22 mouse cellular contexts compared by ENCODE assay signal in the genomic region with DNA sequence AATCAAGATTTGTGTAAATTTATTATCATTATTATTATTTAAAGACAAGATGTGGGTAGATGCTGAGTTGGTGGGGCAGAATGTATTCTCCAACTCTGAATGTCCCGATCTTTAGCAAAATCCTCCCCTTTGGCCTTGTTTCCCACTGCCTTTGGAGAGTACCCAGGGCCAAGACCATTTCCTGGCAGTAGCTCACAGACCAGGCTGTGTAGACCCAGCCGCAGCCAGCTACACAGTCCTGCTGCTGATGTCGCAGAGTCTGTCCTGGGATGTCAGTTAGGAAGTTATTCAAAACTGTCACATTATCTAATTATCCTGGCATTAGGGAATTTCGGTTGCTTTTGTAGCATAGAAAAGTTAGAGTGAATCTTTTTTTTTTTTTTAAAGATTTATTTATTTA.
DNase-seq lines count a peak whose midpoint lies in the region; ATAC-seq lines count a peak whose summit lies in the region.
"Had no signal": no experiment of that assay in that cellular context is flagged by ENCODE, and none has a peak within 500 bp of the region (broad histone marks: within the 10 kb centered on the region; RNA-seq: fewer than 3 reads in every experiment).

No protein-coding gene starts in this region.

- peaks cover 13% of the 10 kb centered on the region; the same call in 1 of the 2 replicates for H3K4me1 ChIP-seq in midbrain, embryonic 11.5 days (ENCODE audit: control insufficient read depth, insufficient read depth, low read length)
- peaks cover 40% of the 10 kb centered on the region for H3K4me1 ChIP-seq in midbrain, embryonic 10.5 days

- H3K4me2 ChIP-seq in midbrain, embryonic 11.5 days = no peak overlapping the region
- H3K4me2 ChIP-seq: embryonic facial prominence, embryonic 13.5 days; embryonic facial prominence, embryonic 15.5 days; forebrain, embryonic 12.5 days had no signal

- intact Hi-C loops in heart, postnatal 14 days (cut with DNase I) = loop anchor here (10.0 kb wide), 1 partner anchor 412 kb away; no protein-coding TSS in a partner anchor

- ATAC-seq in midbrain, embryonic 11.5 days (ENCODE audit: low FRiP score) = no peak
- ATAC-seq: forebrain, embryonic 14.5 days; forebrain, embryonic 16.5 days had no signal

- H3K9me3 ChIP-seq in midbrain, embryonic 11.5 days (ENCODE audit: control insufficient read depth, low read length) = no peaks in the 10 kb centered on the region
- H3K9me3 ChIP-seq in midbrain, embryonic 10.5 days (replicated peaks) = no peaks in the 10 kb centered on the region
- H3K9me3 ChIP-seq: embryonic facial prominence, embryonic 13.5 days; embryonic facial prominence, embryonic 15.5 days; forebrain, embryonic 10.5 days; forebrain, embryonic 12.5 days had no signal

- H3K27ac ChIP-seq in midbrain, embryonic 11.5 days (ENCODE audit: low read depth, low read length) = no peak overlapping the region
- H3K27ac ChIP-seq in midbrain, embryonic 10.5 days (replicated peaks) = no peak overlapping the region
- H3K27ac ChIP-seq: embryonic facial prominence, embryonic 13.5 days; embryonic facial prominence, embryonic 15.5 days; forebrain, embryonic 10.5 days; forebrain, embryonic 12.5 days had no signal

- peak; percentile 51 to 64 for DNase-seq in cerebellum, postnatal 10 days
- DNase-seq in cerebellum, adult 9-11 months = no peak
- peak; percentile 89 for DNase-seq in heart, adult 11 months
- DNase-seq in heart, adult 8-10 months (ENCODE audit: low spot score) = no peak
- DNase-seq in heart, postnatal 4 days = peak; percentile 29
- DNase-seq in heart, postnatal 14 days = no peak
- DNase-seq in midbrain, embryonic 11.5 days (ENCODE audit: low spot score, missing footprints) = peak; percentile 75
- DNase-seq in midbrain, embryonic 10.5 days (ENCODE audit: low spot score) = no peak
- DNase-seq: adrenal gland, adult 2 months; adrenal gland, postnatal 25 days; cerebellum, adult 11-12 months; cerebellum, adult 2 months; cerebellum, adult 9-10 months; cerebellum, postnatal 36 days; embryo, embryonic 11 days had no signal

- WGBS in midbrain, embryonic 11.5 days = 89% methylated on average over 4 of the region's 4 CpGs
- WGBS in midbrain, embryonic 10.5 days = 92% methylated on average over 4 of the region's 4 CpGs

- H3K4me3 ChIP-seq in midbrain, embryonic 11.5 days (ENCODE audit: low read depth, low read length) = no peak overlapping the region
- no peak overlapping the region for H3K4me3 ChIP-seq in midbrain, embryonic 10.5 days
- H3K4me3 ChIP-seq: embryonic facial prominence, embryonic 13.5 days; embryonic facial prominence, embryonic 15.5 days; erythroblast, embryonic 14.5 days; forebrain, embryonic 10.5 days; forebrain, embryonic 12.5 days had no signal

- H3K9ac ChIP-seq in midbrain, embryonic 11.5 days (ENCODE audit: low read length) = no peak overlapping the region
- H3K9ac ChIP-seq: embryonic facial prominence, embryonic 13.5 days; embryonic facial prominence, embryonic 15.5 days; forebrain, embryonic 12.5 days had no signal

- H3K36me3 ChIP-seq in midbrain, embryonic 11.5 days (ENCODE audit: control insufficient read depth, insufficient read depth, low read length) = no peaks in the 10 kb centered on the region
- no peaks in the 10 kb centered on the region for H3K36me3 ChIP-seq in midbrain, embryonic 10.5 days
- H3K36me3 ChIP-seq: embryonic facial prominence, embryonic 13.5 days; embryonic facial prominence, embryonic 15.5 days; forebrain, embryonic 10.5 days; forebrain, embryonic 12.5 days had no signal

- H3K27me3 ChIP-seq in midbrain, embryonic 11.5 days (ENCODE audit: control insufficient read depth, insufficient read depth, low read length) = no peaks in the 10 kb centered on the region
- H3K27me3 ChIP-seq in midbrain, embryonic 10.5 days (ENCODE audit: low read depth, poor library complexity, severe bottlenecking) = no peaks in the 10 kb centered on the region
- H3K27me3 ChIP-seq: embryonic facial prominence, embryonic 13.5 days; embryonic facial prominence, embryonic 15.5 days; forebrain, embryonic 12.5 days had no signal

Comparison
In these comparisons a context has a peak if more than half of its experiments do, and no peak if none do; other contexts are left out.
1. DNase-seq: peak in cerebellum, postnatal 10 days (2 of 2), heart, adult 11 months (single experiment), heart, postnatal 4 days (single experiment) and midbrain, embryonic 11.5 days (single experiment); none in cerebellum, adult 9-11 months (single experiment), heart, adult 8-10 months (single experiment), heart, postnatal 14 days (0 of 2) and midbrain, embryonic 10.5 days (single experiment).